Mouse (Mus musculus) limb, embryonic 14.5 days (tissue): ENCODE results near the gene Tjap1. TPM values are rescaled to one million over a fixed set of nuclear protein-coding genes. Genes with fewer than 3 reads are reported as not detected.

Experiments used
- ATAC-seq: fragments of 200-750 bp; cut with Nextera tagmentation; 2 replicates; pipeline ENCODE4 v1.8.0; 2017; ENCODE audit warnings: low read depth, moderate number of reproducible peaks, moderate TSS enrichment; ENCODE audit not compliant: low FRiP score
- DNase-seq: peaks from one replicate; pipeline ENCODE4 v3.0.0-alpha.2; 2015; ENCODE audit warnings: low spot score
- H3K27ac ChIP-seq: fragments of 300-500 bp; sonication (generic); replicated peaks from 2 replicates; pipeline ENCODE4 v1.5.1; 2014; ENCODE audit warnings: low read depth, mild to moderate bottlenecking, low read length, moderate library complexity, mixed read lengths
- H3K27me3 ChIP-seq: fragments of 300-500 bp; sonication (generic); 2 replicates; pipeline ENCODE4 v1.6.1; 2014; ENCODE audit warnings: low read length, mixed read lengths; ENCODE audit not compliant: control insufficient read depth, insufficient read depth
- H3K36me3 ChIP-seq: fragments of 300-500 bp; sonication (generic); 2 replicates; pipeline ENCODE4 v1.6.1; 2014; ENCODE audit warnings: mild to moderate bottlenecking, low read length, moderate library complexity, mixed read lengths; ENCODE audit not compliant: control insufficient read depth, insufficient read depth
- H3K4me1 ChIP-seq: fragments of 300-500 bp; sonication (generic); 2 replicates; pipeline ENCODE4 v1.6.1; 2014; ENCODE audit warnings: antibody characterized with exemption, low read length, mixed read lengths; ENCODE audit not compliant: control insufficient read depth, insufficient read depth
- H3K4me2 ChIP-seq: fragments of 300-500 bp; sonication (generic); replicated peaks from 2 replicates; pipeline ENCODE4 v1.6.1; 2014; ENCODE audit warnings: low read depth, mild to moderate bottlenecking, low read length, moderate library complexity; ENCODE audit not compliant: severe bottlenecking
- H3K4me3 ChIP-seq: fragments of 300-500 bp; sonication (generic); replicated peaks from 2 replicates; pipeline ENCODE4 v1.5.1; 2014; ENCODE audit warnings: low read length
- H3K9ac ChIP-seq: fragments of 300-500 bp; sonication (generic); 2 replicates; pipeline ENCODE4 v1.6.1; 2014; ENCODE audit warnings: mild to moderate bottlenecking, low read depth, low read length, moderate library complexity; ENCODE audit not compliant: severe bottlenecking
- H3K9me3 ChIP-seq: fragments of 300-500 bp; sonication (generic); 2 replicates; pipeline ENCODE4 v1.6.1; 2016; ENCODE audit warnings: low read length; ENCODE audit not compliant: control insufficient read depth
- POLR2A ChIP-seq: fragments of 200-500 bp; IDR thresholded peaks from 2 replicates; pipeline ENCODE4 v1.8.0; 2012; ENCODE audit warnings: inconsistent platforms, mild to moderate bottlenecking, moderate library complexity, borderline replicate concordance; ENCODE audit not compliant: insufficient read depth, insufficient read length; ENCODE audit errors: extremely low read depth
- WGBS: fragments of 180-500 bp; shearing (Covaris S2); extraction: QIAGEN DNeasy Blood & Tissue Kit; methylation state at CpG from one replicate; pipeline ENCODE4 v1.1.7; 2014; 5-methylcytosine and 5-hydroxymethylcytosine counted together
- polyA plus RNA-seq, 2 experiments: library from polyadenylated mRNA; depleted of rRNA in 1 of 2; stranded (reverse) in 1 of 2; unstranded in 1 of 2; fragments of >200 nt; fragmentation: Nextera tagmentation in 1 of 2; extraction: Ambion mirVana in 1 of 2; gene quantifications; 2 replicates each; pipeline versions ENCODE4 v1.2.1 to v1.2.3; 2012 to 2014

The Tjap1 gene
- polyA plus RNA-seq, 2 experiments, result 50.6 to 117 TPM

DNA sequence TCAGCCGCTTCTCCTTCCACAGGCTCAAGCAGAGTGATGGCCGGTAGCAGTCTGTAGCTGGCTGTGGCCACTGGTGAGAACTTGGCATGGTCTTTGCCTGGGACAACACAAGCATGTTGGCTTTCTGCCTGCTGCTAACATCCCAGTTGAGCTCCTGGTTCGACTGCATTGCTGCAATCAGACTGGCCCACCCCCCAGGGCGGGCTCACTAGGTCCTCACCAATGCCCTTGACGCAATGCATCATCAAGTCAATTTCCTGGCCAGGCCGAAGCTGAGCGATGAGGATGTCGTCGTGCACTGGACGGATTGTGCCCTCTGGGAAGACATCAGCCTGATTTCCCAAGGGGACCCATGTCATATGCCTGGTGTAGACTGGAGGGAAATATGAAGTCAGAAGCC lies 38.2 kb downstream of the Tjap1 start:
- H3K4me2 ChIP-seq, result no peak overlapping the region
- H3K9me3 ChIP-seq, result no peaks in the 10 kb centered on the region
- H3K9ac ChIP-seq, result no peak overlapping the region
- TF ChIP-seq POLR2A, result no peak
- WGBS, result 76% methylated on average over 10 of the region's 10 CpGs
- no peak overlapping the region for H3K4me3 ChIP-seq
- no peak for DNase-seq
- H3K27me3 ChIP-seq, result no peaks in the 10 kb centered on the region
- H3K36me3 ChIP-seq, result peaks cover 76% of the 10 kb centered on the region
- no peak overlapping the region for H3K27ac ChIP-seq
- peaks cover 15% of the 10 kb centered on the region for H3K4me1 ChIP-seq
- ATAC-seq, result no peak

DNA sequence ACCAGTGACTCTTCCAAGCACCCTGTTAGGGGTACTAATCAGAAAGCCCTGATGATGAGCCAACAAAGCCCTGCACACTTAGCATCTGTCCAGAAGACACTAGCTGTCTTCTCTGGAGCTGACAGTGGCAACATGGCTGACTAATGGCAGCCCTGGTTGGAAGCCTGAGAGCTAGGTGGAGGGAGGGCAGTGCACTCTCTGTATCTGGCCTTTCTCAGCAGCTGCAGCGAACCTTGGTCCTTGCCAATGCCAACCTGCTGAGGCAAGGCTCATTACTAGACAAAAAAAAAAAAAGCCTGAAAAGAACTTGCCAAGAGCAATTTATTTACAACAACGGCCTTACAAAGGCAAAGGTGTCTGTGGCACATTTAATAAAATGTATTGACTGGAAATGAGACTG lies 39.2 kb downstream of the Tjap1 start:
- H3K4me1 ChIP-seq, result peaks cover 9% of the 10 kb centered on the region
- H3K27ac ChIP-seq, result no peak overlapping the region
- peaks cover 79% of the 10 kb centered on the region for H3K36me3 ChIP-seq
- DNase-seq, result no peak
- 77% methylated on average over 2 of the region's 2 CpGs for WGBS
- H3K4me2 ChIP-seq, result no peak overlapping the region
- no peak for ATAC-seq
- TF ChIP-seq POLR2A, result no peak
- no peak overlapping the region for H3K4me3 ChIP-seq
- H3K9ac ChIP-seq, result no peak overlapping the region
- H3K27me3 ChIP-seq, result no peaks in the 10 kb centered on the region
- no peaks in the 10 kb centered on the region for H3K9me3 ChIP-seq

DNA sequence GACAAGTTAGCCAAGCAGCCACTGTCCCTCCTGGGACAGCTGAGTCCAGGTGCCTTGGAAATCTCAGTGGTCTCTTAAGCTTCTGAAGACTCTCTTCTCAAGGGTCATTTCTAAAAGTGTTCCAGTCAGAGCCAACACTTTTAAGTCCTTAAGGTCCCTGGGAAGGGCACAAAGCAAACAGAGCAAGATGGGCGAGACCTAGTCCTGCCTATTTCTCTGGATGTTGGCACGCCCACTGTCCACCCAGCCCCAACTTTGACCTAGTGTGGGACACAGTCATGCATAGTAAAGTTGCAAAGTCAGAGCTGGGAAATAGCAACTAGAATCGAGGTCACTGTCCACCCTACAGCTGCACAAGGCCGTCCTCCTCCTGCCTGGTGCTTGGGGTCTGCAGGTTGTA lies 39.8 kb downstream of the Tjap1 start:
- 86% methylated on average over 4 of the region's 4 CpGs for WGBS
- Histone ChIP-seq H3K4me1 (peaks cover 8% of the 10 kb centered on the region; the same call in 1 of the 2 replicates), H3K9me3 (no peaks in the 10 kb centered on the region), H3K4me3 (no peak overlapping the region), H3K27ac (no peak overlapping the region), H3K9ac (no peak overlapping the region), H3K4me2 (no peak overlapping the region), H3K36me3 (peaks cover 84% of the 10 kb centered on the region), H3K27me3 (no peaks in the 10 kb centered on the region)
- ATAC-seq, result no peak
- no peak for TF ChIP-seq POLR2A
- DNase-seq, result no peak

DNA sequence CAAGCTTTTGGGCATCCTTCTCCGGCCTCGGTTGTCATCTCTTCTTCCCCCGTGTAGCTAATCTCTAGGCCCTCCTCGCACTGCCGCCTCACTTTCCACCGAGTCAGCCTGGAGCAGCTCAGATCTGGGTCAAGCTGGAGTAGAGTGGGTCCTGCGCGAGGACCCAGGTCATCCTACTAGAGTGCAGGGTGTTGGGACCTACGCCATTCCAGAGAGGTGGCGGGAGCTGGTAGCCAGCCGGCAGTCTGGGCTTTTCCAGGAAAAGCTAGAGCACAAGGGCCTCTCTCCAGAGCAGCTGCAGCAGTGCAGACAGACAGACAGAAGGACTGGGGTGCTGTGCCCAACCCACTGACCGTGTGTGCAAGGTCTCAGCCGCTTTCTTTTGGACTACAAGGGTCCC lies 40.6 kb downstream of the Tjap1 start:
- Histone ChIP-seq H3K9ac (no peak overlapping the region), H3K9me3 (no peaks in the 10 kb centered on the region), H3K36me3 (peaks cover 90% of the 10 kb centered on the region), H3K4me2 (no peak overlapping the region), H3K4me1 (peaks cover 8% of the 10 kb centered on the region; the same call in 1 of the 2 replicates), H3K27ac (no peak overlapping the region), H3K4me3 (no peak overlapping the region), H3K27me3 (no peaks in the 10 kb centered on the region)
- WGBS, result 91% methylated on average over 13 of the region's 13 CpGs
- DNase-seq (no peak), ATAC-seq (no peak)
- TF ChIP-seq POLR2A, result no peak

DNA sequence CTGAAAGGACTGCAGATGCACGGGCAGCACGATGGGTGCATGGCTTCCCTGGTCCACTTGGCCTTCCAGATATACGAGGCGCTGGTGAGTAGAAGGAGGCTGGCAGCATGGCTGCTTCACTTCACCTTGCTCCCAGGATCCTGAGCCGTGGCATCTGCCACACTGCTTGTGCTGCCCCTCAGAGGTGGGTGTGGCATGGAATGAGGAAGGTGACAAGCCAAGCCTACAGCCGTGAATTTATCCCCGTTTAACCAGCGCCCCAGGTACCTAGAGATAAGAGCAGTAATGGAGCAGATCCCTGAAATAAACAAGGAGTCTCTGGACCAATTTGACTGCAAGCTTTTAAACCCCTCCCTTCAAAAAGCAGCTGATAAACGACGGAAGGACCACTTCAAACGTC lies 41.4 kb downstream of the Tjap1 start:
- no peak for ATAC-seq
- Histone ChIP-seq H3K27me3 (no peaks in the 10 kb centered on the region), H3K9me3 (no peaks in the 10 kb centered on the region), H3K4me3 (no peak overlapping the region), H3K36me3 (peaks cover 97% of the 10 kb centered on the region), H3K27ac (no peak overlapping the region), H3K4me1 (peaks cover 2% of the 10 kb centered on the region; the same call in 1 of the 2 replicates), H3K9ac (no peak overlapping the region), H3K4me2 (no peak overlapping the region)
- no peak for DNase-seq
- WGBS, result 67% methylated on average over 11 of the region's 11 CpGs
- TF ChIP-seq POLR2A, result no peak
